11 mouse cellular contexts compared by ENCODE assay signal in the genomic region with DNA sequence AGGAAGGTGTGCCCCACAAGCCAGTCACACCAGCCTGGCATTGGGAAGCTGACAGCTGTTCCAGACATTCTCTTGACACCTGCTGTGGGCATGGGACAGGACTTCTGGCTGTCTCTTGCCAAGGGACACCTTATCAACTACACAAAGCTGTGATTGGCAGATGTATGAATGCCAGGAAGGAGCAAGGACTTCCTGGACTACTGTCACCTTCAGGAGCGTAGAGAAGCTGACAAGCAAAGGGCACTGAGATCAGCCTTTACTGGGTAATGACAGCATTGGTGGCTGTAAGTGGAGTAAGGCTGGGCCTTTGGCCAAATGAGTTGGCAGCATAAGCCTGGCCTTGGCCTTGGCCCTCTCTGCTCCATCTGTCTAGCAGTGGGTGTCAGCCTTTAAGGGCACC. TPM values are rescaled to one million over a fixed set of nuclear protein-coding genes. Genes with fewer than 3 reads are reported as not detected.
DNase-seq lines count a peak whose midpoint lies in the region; ATAC-seq and TF ChIP-seq lines count a peak whose summit lies in the region.
"Had no signal": no experiment of that assay in that cellular context is flagged by ENCODE, and none has a peak within 500 bp of the region (broad histone marks: within the 10 kb centered on the region; RNA-seq: fewer than 3 reads in every experiment).

No protein-coding gene starts in this region.

- H3K4me3 ChIP-seq in hindbrain, embryonic 15.5 days, result no peak overlapping the region
- no peak overlapping the region for H3K4me3 ChIP-seq in hindbrain, embryonic 11.5 days (ENCODE audit: low read depth, low read length)
- no peak overlapping the region for H3K4me3 ChIP-seq in heart, postnatal 0 days (ENCODE audit: low read depth, low read length)
- H3K4me3 ChIP-seq: embryonic facial prominence, embryonic 15.5 days had no signal

- no peaks in the 10 kb centered on the region for H3K36me3 ChIP-seq in hindbrain, embryonic 15.5 days
- no peaks in the 10 kb centered on the region for H3K36me3 ChIP-seq in hindbrain, embryonic 11.5 days (ENCODE audit: control insufficient read depth, insufficient read depth, low read length)
- H3K36me3 ChIP-seq in heart, postnatal 0 days (replicated peaks; ENCODE audit: control insufficient read depth, insufficient read depth, low read length), result no peaks in the 10 kb centered on the region
- H3K36me3 ChIP-seq: embryonic facial prominence, embryonic 15.5 days had no signal

- H3K27ac ChIP-seq in hindbrain, embryonic 15.5 days (replicated peaks), result no peak overlapping the region
- H3K27ac ChIP-seq in hindbrain, embryonic 11.5 days (ENCODE audit: low read depth, low read length), result no peak overlapping the region
- peak overlapping the region; percentile 81 for H3K27ac ChIP-seq in heart, postnatal 0 days (ENCODE audit: low read depth)
- H3K27ac ChIP-seq: embryonic facial prominence, embryonic 15.5 days; macrophage had no signal

- 52% methylated on average over 1 of the region's 1 CpGs for WGBS in hindbrain, embryonic 15.5 days
- 67% methylated on average over 1 of the region's 1 CpGs for WGBS in hindbrain, embryonic 11.5 days
- 12% methylated on average over 1 of the region's 1 CpGs for WGBS in heart, postnatal 0 days

- ATAC-seq in hindbrain, embryonic 15.5 days (ENCODE audit: low FRiP score, low read depth), result peak; percentile 89
- ATAC-seq in hindbrain, embryonic 11.5 days (ENCODE audit: low FRiP score), result no peak
- ATAC-seq in heart, postnatal 0 days (ENCODE audit: insufficient read depth, low read depth), result peak; percentile 97
- ATAC-seq: CD4-positive, CD25-positive, alpha-beta regulatory T cell, adult 4 months had no signal

- DNase-seq in hindbrain, embryonic 11.5 days (ENCODE audit: low spot score), result no peak
- peak; percentile 88 for DNase-seq in adrenal gland, postnatal 10 days
- peak; percentile 95 to 97 for DNase-seq in cerebellum, postnatal 10 days
- DNase-seq in heart, postnatal 0 days (ENCODE audit: low spot score), result peak; percentile 94
- no peak for DNase-seq in lung, postnatal 10 days
- DNase-seq in adipocyte (ENCODE audit: low spot score), result no peak
- no peak for DNase-seq in kidney, adult 11 months

- H3K4me2 ChIP-seq in hindbrain, embryonic 15.5 days, result no peak overlapping the region
- no peak overlapping the region for H3K4me2 ChIP-seq in hindbrain, embryonic 11.5 days (replicated peaks; ENCODE audit: low read depth, low read length)
- no peak overlapping the region for H3K4me2 ChIP-seq in heart, postnatal 0 days (ENCODE audit: low read depth, low read length)
- H3K4me2 ChIP-seq: embryonic facial prominence, embryonic 15.5 days had no signal

- no peak for TF ChIP-seq CTCF in heart, postnatal 0 days (IDR thresholded peaks at IDR 0.05; ENCODE audit: low read depth)

- no peak overlapping the region for H3K9ac ChIP-seq in hindbrain, embryonic 15.5 days
- no peak overlapping the region for H3K9ac ChIP-seq in hindbrain, embryonic 11.5 days (ENCODE audit: low read depth, low read length)
- H3K9ac ChIP-seq in heart, postnatal 0 days (replicated peaks; ENCODE audit: low read depth, low read length), result no peak overlapping the region
- H3K9ac ChIP-seq: embryonic facial prominence, embryonic 15.5 days had no signal

- H3K9me3 ChIP-seq in hindbrain, embryonic 15.5 days, result no peaks in the 10 kb centered on the region
- no peaks in the 10 kb centered on the region for H3K9me3 ChIP-seq in hindbrain, embryonic 11.5 days (ENCODE audit: control insufficient read depth, low read length)
- no peaks in the 10 kb centered on the region for H3K9me3 ChIP-seq in heart, postnatal 0 days (replicated peaks; ENCODE audit: control insufficient read depth, low read length)
- H3K9me3 ChIP-seq: embryonic facial prominence, embryonic 15.5 days had no signal

- H3K27me3 ChIP-seq in hindbrain, embryonic 15.5 days, result no peaks in the 10 kb centered on the region
- no peaks in the 10 kb centered on the region for H3K27me3 ChIP-seq in hindbrain, embryonic 11.5 days (ENCODE audit: control insufficient read depth, insufficient read depth, low read length)
- H3K27me3 ChIP-seq in heart, postnatal 0 days (ENCODE audit: control insufficient read depth, insufficient read depth, low read length), result no peaks in the 10 kb centered on the region
- H3K27me3 ChIP-seq: embryonic facial prominence, embryonic 15.5 days had no signal

- H3K4me1 ChIP-seq in hindbrain, embryonic 15.5 days (replicated peaks), result no peaks in the 10 kb centered on the region
- no peaks in the 10 kb centered on the region for H3K4me1 ChIP-seq in hindbrain, embryonic 11.5 days (replicated peaks; ENCODE audit: control insufficient read depth, insufficient read depth, low read length)
- peaks cover 12% of the 10 kb centered on the region; the same call in 1 of the 2 replicates for H3K4me1 ChIP-seq in heart, postnatal 0 days (ENCODE audit: control insufficient read depth, insufficient read depth)
- H3K4me1 ChIP-seq: embryonic facial prominence, embryonic 15.5 days had no signal

- TF ChIP-seq EP300 in heart, postnatal 0 days (IDR thresholded peaks at IDR 0.05; ENCODE audit: low read depth), result peak; percentile 62; the same call in 1 of the 2 replicates

RNA-seq across cellular contexts. Expression of gene Plppr1, which starts 17.4 kb away (rescaled TPM):
- 57.1 and 69.8 TPM in 2 replicates for polyA plus RNA-seq in hindbrain, embryonic 15.5 days (2015; fragmentation: Nextera tagmentation; extraction: Ambion mirVana)
- polyA plus RNA-seq in hindbrain, embryonic 11.5 days (2014; fragmentation: Nextera tagmentation; extraction: Ambion mirVana), result 16.3 and 19.2 TPM in 2 replicates
- total RNA-seq in adrenal gland, postnatal 10 days (2021), result 1 to 10 TPM in 1 of 2 experiments, under 1 TPM in 1; 0.76 to 1.1 TPM
- 5.2 and 9.9 TPM in 2 replicates for total RNA-seq in heart, postnatal 0 days (2014; rRNA removed; ENCODE audit: low replicate concordance)
- polyA plus RNA-seq in heart, postnatal 0 days (2015; fragmentation: Nextera tagmentation; extraction: Ambion mirVana), result 3.1 and 3.7 TPM in 2 replicates
- polyA plus RNA-seq: macrophage had no signal

Comparison
In these comparisons a context has a peak if more than half of its experiments do, and no peak if none do; other contexts are left out.
1. DNase-seq: peak in adrenal gland, postnatal 10 days (single experiment), cerebellum, postnatal 10 days (2 of 2) and heart, postnatal 0 days (single experiment); none in hindbrain, embryonic 11.5 days (single experiment), lung, postnatal 10 days (single experiment), adipocyte (single experiment) and kidney, adult 11 months (single experiment).